Mouse (Mus musculus): Measurements from ENCODE around the gene Hpf1.

- no peak for TF ChIP-seq CTCF (IDR thresholded peaks at IDR 0.05; ENCODE audit: extremely low read depth, insufficient read depth, low read length)
- TF ChIP-seq POLR2A (IDR thresholded peaks at IDR 0.05; ENCODE audit: extremely low read depth, insufficient read depth, low read length) = no peak
Observed at GRCm38 (mm10) chr8:60858911-60859476, 31.2 kb upstream of the Hpf1 start.

Data from cortical plate, adult 2 months (tissue).